Mouse (Mus musculus): ENCODE measurements around the gene Pde6b.
A peak's percentile ranks its signal among the peaks of the same experiment; 100 is the strongest.

The Pde6b gene

GRCm38 (mm10) chr5:108389744-108390143, 1.6 kb downstream of the Pde6b start:
- DNase-seq (ENCODE audit: extremely low spot score), result no peak

GRCm38 (mm10) chr5:108403453-108403852, 15.3 kb downstream of the Pde6b start:
- DNase-seq (ENCODE audit: extremely low spot score), result no peak

- DNase-seq (ENCODE audit: extremely low spot score), result no peak
These were observed 17.3 kb downstream of the Pde6b start for GRCm38 (mm10) chr5:108405460-108405859.

GRCm38 (mm10) chr5:108406977-108407376, 18.8 kb downstream of the Pde6b start:
- DNase-seq (ENCODE audit: extremely low spot score), result no peak

GRCm38 (mm10) chr5:108414711-108415110, 26.5 kb downstream of the Pde6b start:
- no peak for DNase-seq (ENCODE audit: extremely low spot score)

- DNase-seq (ENCODE audit: extremely low spot score), result no peak
These were observed 34.5 kb downstream of the Pde6b start for GRCm38 (mm10) chr5:108422741-108423140.

GRCm38 (mm10) chr5:108423427-108423826, 35.2 kb downstream of the Pde6b start:
- no peak for DNase-seq (ENCODE audit: extremely low spot score)

- DNase-seq (ENCODE audit: extremely low spot score), result peak; percentile 47
These were observed 39.0 kb downstream of the Pde6b start for GRCm38 (mm10) chr5:108427186-108427585.

- DNase-seq (ENCODE audit: extremely low spot score), result no peak
These were observed 43.0 kb downstream of the Pde6b start for GRCm38 (mm10) chr5:108431196-108431595.

GRCm38 (mm10) chr5:108433804-108434587, 45.8 kb downstream of the Pde6b start, which contains the start of gene Atp5k:
Gene Atp5k (minus strand): TSS chr5:108434448.
- peak; percentile 91 for DNase-seq (ENCODE audit: extremely low spot score)

- DNase-seq (ENCODE audit: extremely low spot score), result no peak
These were observed 47.9 kb downstream of the Pde6b start for GRCm38 (mm10) chr5:108436101-108436500.

GRCm38 (mm10) chr5:108446973-108447372, 58.8 kb downstream of the Pde6b start:
- no peak for DNase-seq (ENCODE audit: extremely low spot score)

GRCm38 (mm10) chr5:108447857-108448256, 59.7 kb downstream of the Pde6b start:
- no peak for DNase-seq (ENCODE audit: extremely low spot score)

GRCm38 (mm10) chr5:108448785-108449668, 60.8 kb downstream of the Pde6b start, which contains the start of gene Mfsd7a:
Gene Mfsd7a (minus strand): TSS chr5:108448891.
- peak; percentile 64 for DNase-seq (ENCODE audit: extremely low spot score)

- no peak for DNase-seq (ENCODE audit: extremely low spot score)
These were observed 62.8 kb downstream of the Pde6b start for GRCm38 (mm10) chr5:108450837-108451540.

- DNase-seq (ENCODE audit: extremely low spot score), result no peak
These were observed 63.4 kb downstream of the Pde6b start for GRCm38 (mm10) chr5:108451611-108452010.

GRCm38 (mm10) chr5:108452422-108452821, 64.2 kb downstream of the Pde6b start:
- no peak for DNase-seq (ENCODE audit: extremely low spot score)

- DNase-seq (ENCODE audit: extremely low spot score), result no peak
These were observed 65.9 kb downstream of the Pde6b start for GRCm38 (mm10) chr5:108454094-108454493.

GRCm38 (mm10) chr5:108458706-108459105, 70.5 kb downstream of the Pde6b start:
- no peak for DNase-seq (ENCODE audit: extremely low spot score)

- peak; percentile 2 for DNase-seq (ENCODE audit: extremely low spot score)
These were observed 72.3 kb downstream of the Pde6b start for GRCm38 (mm10) chr5:108460461-108460860.

- DNase-seq (ENCODE audit: extremely low spot score), result peak; percentile 97
These were observed 73.2 kb downstream of the Pde6b start, which contains the start of gene Pcgf3 for GRCm38 (mm10) chr5:108461082-108462065. Gene Pcgf3 (plus strand): TSS chr5:108461232.

Measured in embryo, embryonic 9.5 days (tissue).